In the genomic region with DNA sequence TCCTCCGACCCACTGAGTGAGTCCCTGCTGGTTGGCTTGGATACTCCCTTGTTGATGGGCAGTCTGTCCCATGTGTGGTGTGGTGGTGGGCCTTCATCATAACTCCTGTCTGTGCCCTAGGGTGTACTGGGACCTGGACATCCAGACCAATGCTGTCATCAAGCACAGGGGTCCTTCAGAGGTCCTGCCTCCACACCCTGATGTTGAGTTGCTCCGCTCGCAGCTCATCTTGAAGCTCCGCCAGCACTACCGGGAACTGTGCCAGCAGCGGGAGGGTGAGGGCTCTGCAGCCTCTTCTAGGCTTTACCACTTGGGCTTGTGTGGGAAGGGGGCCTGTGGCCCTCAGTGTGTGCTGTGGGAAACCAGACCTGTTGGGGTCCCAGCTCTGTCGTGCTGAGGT, we compare ENCODE assay signal across 11 mouse cellular contexts. TPM values are rescaled to one million over a fixed set of nuclear protein-coding genes. Genes with fewer than 3 reads are reported as not detected.
DNase-seq lines count a peak whose midpoint lies in the region; ATAC-seq and TF ChIP-seq lines count a peak whose summit lies in the region.
"Had no signal": no experiment of that assay in that cellular context is flagged by ENCODE, and none has a peak within 500 bp of the region (broad histone marks: within the 10 kb centered on the region; RNA-seq: fewer than 3 reads in every experiment).

No protein-coding gene starts in this region.

- no peak for TF ChIP-seq CTCF in intestine, postnatal 0 days (IDR thresholded peaks at IDR 0.05; ENCODE audit: low read depth)

- no peaks in the 10 kb centered on the region for H3K27me3 ChIP-seq in intestine, embryonic 15.5 days (replicated peaks)
- H3K27me3 ChIP-seq in intestine, postnatal 0 days (replicated peaks; ENCODE audit: control insufficient read depth, insufficient read depth, low read length): no peaks in the 10 kb centered on the region

- no peak for ATAC-seq in intestine, embryonic 15.5 days
- no peak for ATAC-seq in intestine, postnatal 0 days

- WGBS in intestine, embryonic 15.5 days: 61% methylated on average over 7 of the region's 7 CpGs
- 57% methylated on average over 7 of the region's 7 CpGs for WGBS in intestine, postnatal 0 days

- H3K27ac ChIP-seq in intestine, embryonic 15.5 days: 0 out of 2 replicates have a peak overlapping the region, but pooled peaks have one; percentile 23
- H3K27ac ChIP-seq in intestine, postnatal 0 days (ENCODE audit: low read depth, low read length): no peak overlapping the region
- H3K27ac ChIP-seq: macrophage had no signal

- H3K4me3 ChIP-seq in intestine, embryonic 15.5 days (replicated peaks): no peak overlapping the region
- H3K4me3 ChIP-seq in intestine, postnatal 0 days (ENCODE audit: low read depth, low read length): no peak overlapping the region
- H3K4me3 ChIP-seq: erythroblast, embryonic 14.5 days had no signal

- no peak overlapping the region for H3K9ac ChIP-seq in intestine, embryonic 15.5 days
- H3K9ac ChIP-seq in intestine, postnatal 0 days (ENCODE audit: low read depth, low read length): no peak overlapping the region

- H3K9me3 ChIP-seq in intestine, embryonic 15.5 days: no peaks in the 10 kb centered on the region
- H3K9me3 ChIP-seq in intestine, postnatal 0 days (ENCODE audit: control insufficient read depth): no peaks in the 10 kb centered on the region
- H3K9me3 ChIP-seq: G1E had no signal

- peak; percentile 84 to 88 for DNase-seq in adrenal gland, postnatal 36 days
- DNase-seq in gastrocnemius, postnatal 10 days: peak; percentile 87
- peak; percentile 75 to 82 for DNase-seq in layer of hippocampus, adult 8-10 months (ENCODE audit: low spot score in 2 of 2)
- DNase-seq in lung, postnatal 25 days (ENCODE audit: low spot score): peak; percentile 37
- DNase-seq in spleen, adult 18-20 months: no peak
- no peak for DNase-seq in yolk sac, embryonic 10.5 days (ENCODE audit: low spot score)

- peaks cover 69% of the 10 kb centered on the region for H3K36me3 ChIP-seq in intestine, embryonic 15.5 days
- peaks cover 82% of the 10 kb centered on the region for H3K36me3 ChIP-seq in intestine, postnatal 0 days (ENCODE audit: control insufficient read depth, insufficient read depth)

- peaks cover 8% of the 10 kb centered on the region for H3K4me1 ChIP-seq in intestine, embryonic 15.5 days (replicated peaks)
- H3K4me1 ChIP-seq in intestine, postnatal 0 days (replicated peaks; ENCODE audit: control insufficient read depth, insufficient read depth, low read length): peaks cover 17% of the 10 kb centered on the region

- no peak overlapping the region for H3K4me2 ChIP-seq in intestine, embryonic 15.5 days (replicated peaks)
- H3K4me2 ChIP-seq in intestine, postnatal 0 days (replicated peaks; ENCODE audit: low read depth): no peak overlapping the region

RNA-seq across cellular contexts. Expression of gene Pcif1, which starts 6.7 kb away (rescaled TPM):
- 63.6 and 65.5 TPM in 2 replicates for polyA plus RNA-seq in intestine, embryonic 15.5 days (2015; fragmentation: Nextera tagmentation; extraction: Ambion mirVana)
- 43.2 and 44.0 TPM in 2 replicates for polyA plus RNA-seq in intestine, postnatal 0 days (2015; fragmentation: Nextera tagmentation; extraction: Ambion mirVana)
- total RNA-seq in adrenal gland, postnatal 36 days (2021): 10 to 100 TPM; 45.4 to 53.9 TPM
- total RNA-seq in gastrocnemius, postnatal 10 days (2021): 10 to 100 TPM; 31.2 to 34.3 TPM
- 10 to 100 TPM; 40.5 to 62.8 (median 49.0) TPM for total RNA-seq in layer of hippocampus, adult 8-10 months (2022)

RNA-seq across cellular contexts. Expression of gene Zfp335, which starts 25.8 kb away (rescaled TPM):
- polyA plus RNA-seq in intestine, embryonic 15.5 days (2015; fragmentation: Nextera tagmentation; extraction: Ambion mirVana): 10.7 and 11.3 TPM in 2 replicates
- 3.6 and 3.8 TPM in 2 replicates for polyA plus RNA-seq in intestine, postnatal 0 days (2015; fragmentation: Nextera tagmentation; extraction: Ambion mirVana)
- total RNA-seq in adrenal gland, postnatal 36 days (2021): 10 to 100 TPM; 14.8 to 18.3 TPM
- total RNA-seq in gastrocnemius, postnatal 10 days (2021): 10 to 100 TPM in 1 of 2 experiments, 1 to 10 TPM in 1; 8.5 to 11.0 TPM
- total RNA-seq in layer of hippocampus, adult 8-10 months (2022): 10 to 100 TPM; 24.8 to 33.0 (median 29.0) TPM

RNA-seq across cellular contexts. Expression of gene Pltp, which starts 28.3 kb away (rescaled TPM):
- 28.7 and 29.5 TPM in 2 replicates for polyA plus RNA-seq in intestine, embryonic 15.5 days (2015; fragmentation: Nextera tagmentation; extraction: Ambion mirVana)
- 14.5 and 16.2 TPM in 2 replicates for polyA plus RNA-seq in intestine, postnatal 0 days (2015; fragmentation: Nextera tagmentation; extraction: Ambion mirVana)
- 10 to 100 TPM; 21.1 to 34.7 TPM for total RNA-seq in adrenal gland, postnatal 36 days (2021)
- 10 to 100 TPM; 15.2 to 18.5 TPM for total RNA-seq in gastrocnemius, postnatal 10 days (2021)
- total RNA-seq in layer of hippocampus, adult 8-10 months (2022): 100 to 1,000 TPM in 2 of 4 experiments, 10 to 100 TPM in 2; 81.0 to 114 (median 96.0) TPM
- total RNA-seq: G1E had no signal
- polyA plus RNA-seq: G1E had no signal

RNA-seq across cellular contexts. Expression of gene Neurl2, which starts 52.5 kb away (rescaled TPM):
- polyA plus RNA-seq in intestine, embryonic 15.5 days (2015; fragmentation: Nextera tagmentation; extraction: Ambion mirVana): 6.8 and 7.4 TPM in 2 replicates
- 4.6 and 5.7 TPM in 2 replicates for polyA plus RNA-seq in intestine, postnatal 0 days (2015; fragmentation: Nextera tagmentation; extraction: Ambion mirVana)
- 1 to 10 TPM; 2.1 to 2.5 TPM for total RNA-seq in adrenal gland, postnatal 36 days (2021)
- total RNA-seq in gastrocnemius, postnatal 10 days (2021): 10 to 100 TPM; 39.2 to 45.2 TPM
- total RNA-seq in layer of hippocampus, adult 8-10 months (2022): 1 to 10 TPM; 1.6 to 4.9 (median 3.6) TPM

RNA-seq across cellular contexts. Expression of gene Ctsa, which starts 53.1 kb away (rescaled TPM):
- 266 and 277 TPM in 2 replicates for polyA plus RNA-seq in intestine, embryonic 15.5 days (2015; fragmentation: Nextera tagmentation; extraction: Ambion mirVana)
- 1,079 and 1,142 TPM in 2 replicates for polyA plus RNA-seq in intestine, postnatal 0 days (2015; fragmentation: Nextera tagmentation; extraction: Ambion mirVana)
- total RNA-seq in adrenal gland, postnatal 36 days (2021): 100 to 1,000 TPM; 105 to 112 TPM
- 10 to 100 TPM; 53.3 to 75.2 TPM for total RNA-seq in gastrocnemius, postnatal 10 days (2021)
- total RNA-seq in layer of hippocampus, adult 8-10 months (2022): 100 to 1,000 TPM in 3 of 4 experiments, 10 to 100 TPM in 1; 96.9 to 242 (median 147) TPM

Comparison
In these comparisons a context has a peak if more than half of its experiments do, and no peak if none do; other contexts are left out.
1. DNase-seq: peak in adrenal gland, postnatal 36 days (2 of 2), gastrocnemius, postnatal 10 days (single experiment), layer of hippocampus, adult 8-10 months (2 of 2) and lung, postnatal 25 days (single experiment); none in spleen, adult 18-20 months (0 of 2) and yolk sac, embryonic 10.5 days (single experiment).